Mouse (Mus musculus) bone marrow, adult 2 months (tissue): ENCODE measurements around the gene Klhdc7b.

Experiments used
- CTCF ChIP-seq: fragments of 200-500 bp; IDR thresholded peaks from 2 replicates; pipeline ENCODE4 v1.5.1; 2011; ENCODE audit warnings: low read length, control low read depth; ENCODE audit not compliant: control insufficient read depth, insufficient read depth
- POLR2A ChIP-seq: fragments of 200-500 bp; IDR thresholded peaks from 2 replicates; pipeline ENCODE4 v1.6.1; 2011; ENCODE audit warnings: low read depth, mild to moderate bottlenecking, control low read depth, low read length, borderline replicate concordance; ENCODE audit not compliant: control insufficient read depth

GRCm38 (mm10) chr15:89373027-89373761 lies 11.5 kb upstream of the Klhdc7b start:
- peak; percentile 80 for TF ChIP-seq CTCF
- TF ChIP-seq POLR2A = no peak
